Mouse (Mus musculus): ENCODE measurements around the gene Mcpt4. TPM values are rescaled to one million over a fixed set of nuclear protein-coding genes. Genes with fewer than 3 reads are reported as not detected.
"Not testable (repeated sequence)": the region's sequence is repeated elsewhere in the genome, so short reads cannot be mapped to it uniquely, and the experiment has no call there.

The Mcpt4 gene
- polyA plus RNA-seq, 1 experiment: 0.14 TPM

DNA sequence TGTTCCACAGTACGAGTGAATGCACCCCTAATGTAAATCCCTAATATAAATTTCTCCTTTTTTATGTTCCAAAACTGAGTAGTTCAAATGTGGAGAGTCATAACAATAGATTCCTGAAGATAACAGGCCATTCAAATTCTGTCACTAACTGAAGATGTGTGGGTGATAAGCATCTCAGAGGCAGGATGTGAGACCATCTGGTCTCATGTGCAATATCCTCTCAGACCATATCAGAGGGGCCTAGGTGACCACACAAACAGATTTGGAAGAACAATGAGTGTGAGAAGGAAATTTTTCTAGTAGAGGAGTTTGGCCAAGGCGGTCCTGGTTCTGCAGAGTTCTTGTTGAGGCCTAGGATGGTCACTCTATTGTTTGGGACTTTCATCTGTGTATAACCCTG is 31.2 kb upstream of the Mcpt4 start:
- TF ChIP-seq POLR2A (IDR thresholded peaks at IDR 0.05; ENCODE audit: low read depth, low read length): no peak
- TF ChIP-seq CTCF (IDR thresholded peaks at IDR 0.05; ENCODE audit: extremely low read depth, insufficient read length, insufficient replicate concordance, low read depth, low read length): no peak
- H3K27ac ChIP-seq (ENCODE audit: insufficient read depth, low read depth, low read length): no peak overlapping the region
- no peaks in the 10 kb centered on the region for H3K36me3 ChIP-seq (ENCODE audit: control insufficient read depth, insufficient read depth, low read length)
- H3K27me3 ChIP-seq (ENCODE audit: control insufficient read depth, insufficient read depth, low read length): no peaks in the 10 kb centered on the region
- no peak overlapping the region for H3K4me3 ChIP-seq (ENCODE audit: low read depth, low read length)
- H3K4me1 ChIP-seq (ENCODE audit: control insufficient read depth, insufficient read depth, insufficient read length, low read length): no peaks in the 10 kb centered on the region
- WGBS: 71% methylated on average over 2 of the region's 2 CpGs

DNA sequence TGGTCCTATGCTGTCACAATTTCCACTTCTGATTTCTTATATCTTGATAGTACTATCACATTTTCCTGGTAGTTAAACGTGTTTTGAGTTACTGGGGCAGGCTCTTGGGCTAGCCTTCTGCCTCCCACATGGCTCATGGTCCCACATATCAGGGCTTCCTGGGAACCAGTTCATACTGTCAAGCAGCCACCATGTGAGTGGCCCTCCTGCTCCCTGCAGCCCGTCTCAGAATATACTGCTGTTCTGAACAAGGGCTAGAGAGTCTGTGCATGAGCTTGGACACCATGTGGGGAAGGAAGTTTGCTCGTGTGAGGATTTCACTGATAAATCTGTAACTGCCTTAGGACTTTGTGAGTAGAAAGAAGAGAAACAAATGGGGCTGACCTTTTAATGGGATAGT is 24.6 kb upstream of the Mcpt4 start:
- no peaks in the 10 kb centered on the region for H3K4me1 ChIP-seq (ENCODE audit: control insufficient read depth, insufficient read depth, insufficient read length, low read length)
- H3K27me3 ChIP-seq (ENCODE audit: control insufficient read depth, insufficient read depth, low read length): no peaks in the 10 kb centered on the region
- H3K4me3 ChIP-seq (ENCODE audit: low read depth, low read length): no peak overlapping the region
- no peaks in the 10 kb centered on the region for H3K36me3 ChIP-seq (ENCODE audit: control insufficient read depth, insufficient read depth, low read length)
- no peak for TF ChIP-seq CTCF (IDR thresholded peaks at IDR 0.05; ENCODE audit: extremely low read depth, insufficient read length, insufficient replicate concordance, low read depth, low read length)
- no peak for TF ChIP-seq POLR2A (IDR thresholded peaks at IDR 0.05; ENCODE audit: low read depth, low read length)
- WGBS: 57% methylated on average over 3 of the region's 3 CpGs
- H3K27ac ChIP-seq (ENCODE audit: insufficient read depth, low read depth, low read length): no peak overlapping the region

DNA sequence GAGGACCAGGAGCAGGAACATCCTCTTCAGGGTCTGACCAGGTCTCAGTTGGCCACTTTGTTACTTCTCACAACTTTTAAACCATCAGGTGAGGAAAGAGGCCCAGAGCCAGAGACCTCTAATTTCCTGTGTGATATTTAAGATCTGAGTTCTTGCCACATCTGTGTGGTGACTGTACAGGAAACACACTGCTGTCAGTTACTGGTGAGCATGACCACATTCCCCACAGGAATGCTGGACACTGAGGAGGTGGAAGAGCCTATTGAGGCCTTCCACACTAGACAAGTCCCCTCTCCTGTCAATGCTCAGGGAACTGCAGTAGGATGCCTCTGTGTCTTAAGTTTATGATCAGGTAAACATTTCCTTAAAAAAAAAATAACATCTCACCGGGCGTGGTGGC is 23.1 kb upstream of the Mcpt4 start, which contains the start of gene Mcpt8:
Mcpt8 (minus strand) TSS at position 107 of the 400 bp plus-strand sequence.
- H3K4me1 ChIP-seq (ENCODE audit: control insufficient read depth, insufficient read depth, insufficient read length, low read length): no peaks in the 10 kb centered on the region
- TF ChIP-seq CTCF (IDR thresholded peaks at IDR 0.05; ENCODE audit: extremely low read depth, insufficient read length, insufficient replicate concordance, low read depth, low read length): no peak
- TF ChIP-seq POLR2A (IDR thresholded peaks at IDR 0.05; ENCODE audit: low read depth, low read length): no peak
- H3K36me3 ChIP-seq (ENCODE audit: control insufficient read depth, insufficient read depth, low read length): no peaks in the 10 kb centered on the region
- 87% methylated on average over 2 of the region's 2 CpGs for WGBS
- no peaks in the 10 kb centered on the region for H3K27me3 ChIP-seq (ENCODE audit: control insufficient read depth, insufficient read depth, low read length)
- no peak within 1 kb of the TSS for H3K4me3 ChIP-seq (ENCODE audit: low read depth, low read length)
- no peak within 1 kb of the TSS for H3K27ac ChIP-seq (ENCODE audit: insufficient read depth, low read depth, low read length)

DNA sequence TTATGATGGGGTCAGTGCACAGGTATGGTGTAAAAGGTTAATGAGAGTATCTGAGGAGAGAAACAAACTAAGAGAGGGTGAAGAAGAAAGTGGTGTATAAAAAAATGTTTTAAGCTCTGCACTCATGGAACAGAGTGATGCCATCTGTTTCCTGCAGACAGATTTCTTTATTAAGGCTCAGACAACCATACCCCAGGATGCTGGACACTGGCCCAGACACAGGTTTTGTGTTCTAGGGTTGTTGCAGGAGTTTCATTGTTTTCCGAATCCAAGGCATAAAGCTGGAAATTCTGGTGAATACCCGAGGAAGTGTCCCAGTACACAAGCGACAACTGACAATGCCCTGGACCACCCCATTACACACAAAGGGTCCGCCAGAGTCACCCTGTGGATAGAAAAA is 19.9 kb upstream of the Mcpt4 start:
- Histone ChIP-seq H3K36me3 (ENCODE audit: control insufficient read depth, insufficient read depth, low read length) (no peaks in the 10 kb centered on the region), H3K27ac (ENCODE audit: insufficient read depth, low read depth, low read length) (no peak overlapping the region), H3K4me1 (ENCODE audit: control insufficient read depth, insufficient read depth, insufficient read length, low read length) (no peaks in the 10 kb centered on the region), H3K27me3 (ENCODE audit: control insufficient read depth, insufficient read depth, low read length) (no peaks in the 10 kb centered on the region), H3K4me3 (ENCODE audit: low read depth, low read length) (no peak overlapping the region)
- TF ChIP-seq POLR2A (IDR thresholded peaks at IDR 0.05; ENCODE audit: low read depth, low read length) (no peak), CTCF (IDR thresholded peaks at IDR 0.05; ENCODE audit: extremely low read depth, insufficient read length, insufficient replicate concordance, low read depth, low read length) (no peak)
- 84% methylated on average over 4 of the region's 4 CpGs for WGBS

DNA sequence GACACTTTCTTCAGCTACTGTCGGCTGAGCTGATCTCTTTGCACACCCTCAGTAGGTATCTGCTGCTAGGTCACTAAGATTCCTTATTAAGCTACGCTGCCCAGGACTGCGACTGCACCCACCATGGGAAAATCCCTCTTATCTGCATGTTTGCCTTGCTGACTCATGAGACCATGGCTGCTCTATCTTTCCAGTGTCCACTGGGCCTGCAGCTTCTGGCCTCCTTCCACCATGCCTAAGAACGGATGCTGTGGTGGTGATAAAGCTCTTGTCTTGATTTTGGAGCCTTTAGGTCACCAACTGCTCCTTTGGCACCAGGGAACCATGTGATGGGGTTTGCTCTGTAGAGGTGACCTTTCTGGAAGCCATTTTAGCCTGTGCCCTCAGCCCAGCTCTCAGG is 4.4 kb downstream of the Mcpt4 start:
- TF ChIP-seq POLR2A (IDR thresholded peaks at IDR 0.05; ENCODE audit: low read depth, low read length): no peak
- TF ChIP-seq CTCF (IDR thresholded peaks at IDR 0.05; ENCODE audit: extremely low read depth, insufficient read length, insufficient replicate concordance, low read depth, low read length): no peak
- no peak overlapping the region for H3K4me3 ChIP-seq (ENCODE audit: low read depth, low read length)
- WGBS: 43% methylated on average over 4 of the region's 4 CpGs
- no peaks in the 10 kb centered on the region for H3K27me3 ChIP-seq (ENCODE audit: control insufficient read depth, insufficient read depth, low read length)
- H3K36me3 ChIP-seq (ENCODE audit: control insufficient read depth, insufficient read depth, low read length): no peaks in the 10 kb centered on the region
- no peaks in the 10 kb centered on the region for H3K4me1 ChIP-seq (ENCODE audit: control insufficient read depth, insufficient read depth, insufficient read length, low read length)
- no peak overlapping the region for H3K27ac ChIP-seq (ENCODE audit: insufficient read depth, low read depth, low read length)

DNA sequence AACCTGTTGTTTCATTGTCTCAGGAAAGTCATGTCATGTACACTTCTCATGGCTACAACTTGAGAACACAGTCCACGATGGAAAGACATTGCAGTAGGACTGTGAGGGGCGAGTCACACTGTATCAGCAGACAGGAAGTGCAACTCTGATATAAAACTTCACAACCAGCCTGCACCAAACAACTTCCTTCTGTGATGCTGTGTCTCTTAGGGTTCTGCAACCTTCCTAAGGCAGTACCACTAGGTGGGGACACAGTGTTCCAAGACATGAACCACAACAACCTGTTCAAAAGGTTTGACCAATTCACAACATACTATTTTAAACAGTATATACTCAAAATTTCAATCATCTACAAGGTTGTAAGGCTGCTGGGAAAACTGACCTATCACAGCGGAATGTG is 6.7 kb downstream of the Mcpt4 start:
- 62% methylated on average over 3 of the region's 3 CpGs for WGBS
- H3K27ac ChIP-seq (ENCODE audit: insufficient read depth, low read depth, low read length): no peak overlapping the region
- H3K4me3 ChIP-seq (ENCODE audit: low read depth, low read length): no peak overlapping the region
- no peaks in the 10 kb centered on the region for H3K4me1 ChIP-seq (ENCODE audit: control insufficient read depth, insufficient read depth, insufficient read length, low read length)
- H3K36me3 ChIP-seq (ENCODE audit: control insufficient read depth, insufficient read depth, low read length): no peaks in the 10 kb centered on the region
- H3K27me3 ChIP-seq (ENCODE audit: control insufficient read depth, insufficient read depth, low read length): no peaks in the 10 kb centered on the region
- no peak for TF ChIP-seq POLR2A (IDR thresholded peaks at IDR 0.05; ENCODE audit: low read depth, low read length)

DNA sequence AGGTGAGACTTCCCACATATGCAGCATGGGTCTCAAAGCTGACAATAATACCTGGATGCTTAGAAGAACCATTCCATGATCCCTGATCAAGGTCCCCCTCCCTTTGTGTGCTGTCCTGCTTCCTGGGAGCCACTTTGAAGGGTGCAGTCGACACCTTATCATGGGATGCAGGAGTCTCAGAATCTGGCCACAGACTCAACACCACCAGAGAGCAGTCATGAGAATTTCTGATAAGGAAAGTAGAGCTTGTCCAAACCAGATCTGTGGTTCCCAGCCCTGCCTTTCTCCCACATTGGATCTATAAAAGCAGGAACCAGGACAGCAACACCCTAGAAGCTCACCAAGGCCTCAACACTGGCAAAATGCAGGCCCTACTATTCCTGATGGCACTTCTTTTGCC is 20.3 kb downstream of the Mcpt4 start, which contains the start of gene Mcpt2:
Mcpt2 (plus strand) TSS at position 250 of the 400 bp plus-strand sequence.
- not testable (repeated sequence) for H3K36me3 ChIP-seq (ENCODE audit: control insufficient read depth, insufficient read depth, low read length)

DNA sequence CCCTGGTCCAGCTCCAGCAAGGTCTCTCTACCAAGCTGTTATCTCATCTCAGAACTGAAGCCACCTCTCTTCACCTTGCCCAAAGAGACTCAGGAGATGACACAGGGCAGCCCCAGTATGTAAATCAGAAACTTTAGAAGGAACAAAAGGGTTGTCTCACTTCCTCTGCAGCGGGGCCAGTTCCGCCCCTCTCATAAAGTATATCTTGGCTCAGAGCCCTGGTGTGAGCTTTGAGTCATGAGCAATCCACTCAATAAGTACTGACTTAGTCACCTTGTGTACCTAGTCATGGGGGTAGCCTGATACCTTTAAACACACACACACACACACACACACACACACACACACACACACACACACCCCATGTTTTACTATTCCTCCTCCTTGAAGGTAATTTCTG is 27.7 kb downstream of the Mcpt4 start:
- 7% methylated on average over 2 of the region's 2 CpGs for WGBS
- no peak overlapping the region for H3K27ac ChIP-seq (ENCODE audit: insufficient read depth, low read depth, low read length)
- H3K27me3 ChIP-seq (ENCODE audit: control insufficient read depth, insufficient read depth, low read length): no peaks in the 10 kb centered on the region
- TF ChIP-seq POLR2A (IDR thresholded peaks at IDR 0.05; ENCODE audit: low read depth, low read length) (no peak), CTCF (IDR thresholded peaks at IDR 0.05; ENCODE audit: extremely low read depth, insufficient read length, insufficient replicate concordance, low read depth, low read length) (no peak)
- no peaks in the 10 kb centered on the region for H3K36me3 ChIP-seq (ENCODE audit: control insufficient read depth, insufficient read depth, low read length)
- no peaks in the 10 kb centered on the region for H3K4me1 ChIP-seq (ENCODE audit: control insufficient read depth, insufficient read depth, insufficient read length, low read length)
- H3K4me3 ChIP-seq (ENCODE audit: low read depth, low read length): no peak overlapping the region

More for the DNA sequence above, 20.3 kb downstream of the Mcpt4 start, which contains the start of gene Mcpt2:
- not testable (repeated sequence) for H3K27ac ChIP-seq (ENCODE audit: insufficient read depth, low read depth, low read length); H3K27me3 ChIP-seq (ENCODE audit: control insufficient read depth, insufficient read depth, low read length); H3K4me1 ChIP-seq (ENCODE audit: control insufficient read depth, insufficient read depth, insufficient read length, low read length); H3K4me3 ChIP-seq (ENCODE audit: low read depth, low read length)
- 52% methylated on average over 1 of the region's 1 CpGs for WGBS

DNA sequence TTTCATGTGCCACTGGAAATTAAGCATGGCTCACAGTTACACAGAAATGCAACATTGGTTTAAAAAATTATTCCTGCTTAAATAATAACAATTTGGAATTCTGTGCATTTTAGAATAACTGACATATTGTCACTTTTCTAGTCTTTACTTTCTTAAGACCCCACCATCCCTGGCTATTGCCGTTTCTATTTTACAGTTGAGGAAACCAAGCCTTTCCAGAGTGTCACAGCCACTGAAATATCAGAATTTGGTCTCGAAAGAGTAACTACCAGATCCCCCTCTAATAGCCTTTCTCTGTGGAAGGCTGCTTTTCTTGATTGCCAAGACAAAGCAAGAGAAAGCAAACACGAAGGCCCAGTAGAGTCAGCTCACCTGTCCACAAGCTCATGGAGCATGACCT is 31.7 kb downstream of the Mcpt4 start, which contains the start of gene Mcpt9:
Mcpt9 (minus strand) TSS at position 101 of the 400 bp plus-strand sequence.
- not testable (repeated sequence) for H3K4me1 ChIP-seq (ENCODE audit: control insufficient read depth, insufficient read depth, insufficient read length, low read length); H3K27ac ChIP-seq (ENCODE audit: insufficient read depth, low read depth, low read length); H3K36me3 ChIP-seq (ENCODE audit: control insufficient read depth, insufficient read depth, low read length); H3K4me3 ChIP-seq (ENCODE audit: low read depth, low read length); H3K27me3 ChIP-seq (ENCODE audit: control insufficient read depth, insufficient read depth, low read length)
- 64% methylated on average over 3 of the region's 3 CpGs for WGBS

DNA sequence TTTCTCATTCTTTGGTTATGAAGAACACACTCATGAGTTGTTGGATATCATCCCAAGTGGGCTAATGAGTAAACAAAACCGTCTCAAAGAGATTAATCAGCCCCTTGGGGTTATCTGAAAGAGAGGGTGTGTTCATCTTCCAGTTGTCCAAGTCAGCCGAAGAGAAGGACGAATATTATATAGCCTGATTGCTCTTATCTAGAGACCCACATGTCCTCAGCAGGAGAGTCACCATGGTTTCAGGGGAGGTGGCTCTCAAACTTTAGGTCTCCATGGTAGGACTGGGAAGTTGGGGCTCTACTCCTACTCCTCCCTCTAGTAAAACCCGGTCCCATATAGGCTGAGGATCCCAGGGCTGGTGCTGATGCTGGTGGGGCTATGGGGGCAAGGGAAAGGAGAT is 40.8 kb downstream of the Mcpt4 start:
- not testable (repeated sequence) for H3K27ac ChIP-seq (ENCODE audit: insufficient read depth, low read depth, low read length); H3K4me1 ChIP-seq (ENCODE audit: control insufficient read depth, insufficient read depth, insufficient read length, low read length); H3K36me3 ChIP-seq (ENCODE audit: control insufficient read depth, insufficient read depth, low read length); H3K27me3 ChIP-seq (ENCODE audit: control insufficient read depth, insufficient read depth, low read length); H3K4me3 ChIP-seq (ENCODE audit: low read depth, low read length)
- WGBS: 39% methylated on average over 4 of the region's 4 CpGs
